Mouse (Mus musculus) lung, adult 2 months (tissue): ENCODE measurements around the gene Stra6l.

Source experiments
- CTCF ChIP-seq: fragments of 200-500 bp; IDR thresholded peaks from 2 replicates; pipeline ENCODE4 v1.5.1; 2011; ENCODE audit warnings: mild to moderate bottlenecking, low read length, control low read depth; ENCODE audit not compliant: insufficient read depth
- POLR2A ChIP-seq: fragments of 200-500 bp; IDR thresholded peaks from 2 replicates; pipeline ENCODE4 v1.6.1; 2011; ENCODE audit warnings: low read depth, mild to moderate bottlenecking, control low read depth, low read length, borderline replicate concordance; ENCODE audit errors: extremely low read depth

DNA sequence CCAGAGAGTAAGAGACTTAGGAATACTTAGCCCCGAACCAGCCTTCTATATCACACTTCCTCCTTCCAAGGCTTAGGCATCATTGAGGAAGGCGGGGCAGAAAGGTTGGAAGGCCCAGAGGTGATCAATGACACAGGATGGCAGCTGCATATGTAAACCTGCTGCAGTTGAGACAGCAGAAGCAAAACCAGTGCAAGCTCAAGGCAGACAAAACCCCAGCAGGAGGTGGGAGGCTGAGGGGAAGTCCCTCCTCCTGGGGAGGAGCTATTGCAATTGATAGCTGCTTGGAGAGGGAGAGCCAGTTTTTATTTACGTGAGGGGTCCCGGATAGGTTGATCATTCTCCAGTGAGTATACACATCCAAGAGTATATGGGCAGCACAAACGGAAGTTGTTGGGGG lies 15.0 kb upstream of the Stra6l start:
- TF ChIP-seq CTCF: no peak
- no peak for TF ChIP-seq POLR2A
